Mouse (Mus musculus) ES-E14 (cell line): Measurements from ENCODE around the gene Nup88.

Experiments
- HCFC1 ChIP-seq: IDR thresholded peaks from 2 replicates; pipeline ENCODE4 v1.6.1; 2012; ENCODE audit warnings: low read length, inconsistent platforms, borderline replicate concordance; ENCODE audit not compliant: insufficient read depth
- MAFK ChIP-seq: IDR thresholded peaks from 2 replicates; pipeline ENCODE4 v1.6.1; 2014; ENCODE audit warnings: mild to moderate bottlenecking, low read depth, low read length, inconsistent platforms; ENCODE audit not compliant: insufficient read depth
- ZC3H11A ChIP-seq: IDR thresholded peaks from 2 replicates; pipeline ENCODE4 v1.6.1; 2012; ENCODE audit warnings: low read depth, mild to moderate bottlenecking, inconsistent platforms, low read length, borderline replicate concordance
- ZNF384 ChIP-seq: IDR thresholded peaks from 2 replicates; pipeline ENCODE4 v1.6.1; 2012; ENCODE audit warnings: low read depth, low read length, inconsistent platforms

- TF ChIP-seq ZNF384 = no peak
- TF ChIP-seq MAFK = no peak
- TF ChIP-seq HCFC1 = no peak
- no peak for TF ChIP-seq ZC3H11A
Observed at GRCm38 (mm10) chr11:71005046-71005445, 35.3 kb upstream of the Nup88 start.
